Mouse (Mus musculus) limb, embryonic 11.5 days (tissue): ENCODE measurements around the gene Akt1. TPM values are rescaled to one million over a fixed set of nuclear protein-coding genes. Genes with fewer than 3 reads are reported as not detected.

Experiments used
- ATAC-seq: fragments of 200-750 bp; cut with Nextera tagmentation; 2 replicates; pipeline ENCODE4 v1.8.0; 2017; ENCODE audit warnings: low read depth; ENCODE audit not compliant: insufficient number of reproducible peaks, low FRiP score, low TSS enrichment
- DNase-seq: peaks from one replicate; pipeline ENCODE4 v3.0.0-alpha.2; 2015; ENCODE audit warnings: low spot score
- H3K27ac ChIP-seq: fragments of 300-500 bp; sonication (generic); replicated peaks from 2 replicates; pipeline ENCODE4 v1.5.1; 2014; ENCODE audit warnings: low read depth, mild to moderate bottlenecking, low read length
- H3K27me3 ChIP-seq: fragments of 300-500 bp; sonication (generic); 2 replicates; pipeline ENCODE4 v1.6.1; 2014; ENCODE audit warnings: mild to moderate bottlenecking, low read length, mixed read lengths; ENCODE audit not compliant: control insufficient read depth, insufficient read depth
- H3K36me3 ChIP-seq: fragments of 300-500 bp; sonication (generic); 2 replicates; pipeline ENCODE4 v1.6.1; 2014; ENCODE audit warnings: mild to moderate bottlenecking, low read length, moderate library complexity, mixed read lengths; ENCODE audit not compliant: control insufficient read depth, insufficient read depth
- H3K4me1 ChIP-seq: fragments of 300-500 bp; sonication (generic); 2 replicates; pipeline ENCODE4 v1.6.1; 2014; ENCODE audit warnings: low read length, mixed read lengths; ENCODE audit not compliant: control insufficient read depth, insufficient read depth
- H3K4me2 ChIP-seq: fragments of 300-500 bp; sonication (generic); 2 replicates; pipeline ENCODE4 v1.6.1; 2014; ENCODE audit warnings: low read depth, mild to moderate bottlenecking, moderate library complexity; ENCODE audit not compliant: severe bottlenecking
- H3K4me3 ChIP-seq: fragments of 300-500 bp; sonication (generic); 2 replicates; pipeline ENCODE4 v1.5.1; 2014; ENCODE audit warnings: low read depth, low read length
- H3K9ac ChIP-seq: fragments of 300-500 bp; sonication (generic); 2 replicates; pipeline ENCODE4 v1.6.1; 2014; ENCODE audit warnings: mild to moderate bottlenecking, low read length
- H3K9me3 ChIP-seq: fragments of 300-500 bp; sonication (generic); 2 replicates; pipeline ENCODE4 v1.6.1; 2016; ENCODE audit warnings: low read length; ENCODE audit not compliant: control insufficient read depth
- WGBS: fragments of 180-500 bp; shearing (Covaris S2); extraction: QIAGEN DNeasy Blood & Tissue Kit; methylation state at CpG from one replicate; pipeline ENCODE4 v1.1.7; 2014; 5-methylcytosine and 5-hydroxymethylcytosine counted together
- polyA plus RNA-seq: library from polyadenylated mRNA; unstranded; fragments of >200 nt; fragmentation: Nextera tagmentation; extraction: Ambion mirVana; gene quantifications from 2 replicates; pipeline ENCODE4 v1.2.1, GENCODE M21; 2014

The Akt1 gene
- polyA plus RNA-seq, 1 experiment from 2014 or later, result 95.4 TPM

DNA sequence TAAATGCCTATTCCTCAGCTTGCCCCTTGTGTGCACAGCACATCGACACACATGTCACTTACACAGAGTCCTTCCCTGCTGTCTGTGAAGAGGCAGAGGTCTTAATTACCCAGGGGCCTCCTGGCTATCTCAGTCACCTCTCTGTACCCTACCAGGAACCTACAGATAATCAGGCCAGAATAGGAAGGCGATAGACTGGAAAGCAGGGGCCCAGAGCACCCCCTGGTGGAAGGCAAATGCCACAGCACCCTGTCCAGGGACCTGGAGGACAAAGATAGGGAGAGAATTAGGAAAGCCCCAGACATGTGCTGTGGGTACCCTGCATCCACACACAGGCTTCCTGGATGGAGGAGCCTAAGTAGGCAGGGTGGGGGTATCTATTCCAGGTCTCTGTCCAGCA, 50.9 kb downstream of the Akt1 start:
- H3K9ac ChIP-seq, result no peak overlapping the region
- H3K27ac ChIP-seq, result no peak overlapping the region
- H3K36me3 ChIP-seq, result no peaks in the 10 kb centered on the region
- peaks cover 11% of the 10 kb centered on the region for H3K27me3 ChIP-seq
- H3K4me2 ChIP-seq, result no peak overlapping the region
- H3K9me3 ChIP-seq, result no peaks in the 10 kb centered on the region
- 21% methylated on average over 2 of the region's 2 CpGs for WGBS
- no peak for ATAC-seq
- peak; percentile 85 for DNase-seq
- no peak overlapping the region for H3K4me3 ChIP-seq
- peaks cover 16% of the 10 kb centered on the region for H3K4me1 ChIP-seq

DNA sequence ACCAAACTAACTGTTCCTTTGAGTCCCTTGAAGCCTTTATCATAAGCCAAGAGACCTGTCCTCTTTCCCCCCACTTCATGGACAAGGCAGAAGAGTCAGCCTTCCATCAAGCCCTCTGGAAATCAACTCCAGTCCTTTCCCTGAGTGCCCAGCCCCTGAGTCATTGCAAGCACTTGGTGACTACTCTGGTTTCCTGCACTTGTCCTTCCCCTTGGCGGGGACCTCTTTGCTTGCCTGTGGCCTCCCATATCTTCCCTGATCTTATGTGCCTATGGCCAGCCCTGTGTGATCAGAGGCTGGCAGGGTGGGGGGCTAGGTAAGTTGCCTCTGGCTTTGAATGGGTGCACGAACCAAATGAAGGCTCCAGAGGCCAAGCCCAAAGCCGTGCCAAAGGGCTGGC, 52.8 kb downstream of the Akt1 start:
- Histone ChIP-seq H3K27ac (no peak overlapping the region), H3K4me2 (no peak overlapping the region), H3K9ac (no peak overlapping the region), H3K36me3 (no peaks in the 10 kb centered on the region), H3K27me3 (peaks cover 12% of the 10 kb centered on the region), H3K4me3 (no peak overlapping the region), H3K4me1 (peaks cover 15% of the 10 kb centered on the region), H3K9me3 (no peaks in the 10 kb centered on the region)
- 88% methylated on average over 3 of the region's 3 CpGs for WGBS
- DNase-seq (no peak), ATAC-seq (no peak)

DNA sequence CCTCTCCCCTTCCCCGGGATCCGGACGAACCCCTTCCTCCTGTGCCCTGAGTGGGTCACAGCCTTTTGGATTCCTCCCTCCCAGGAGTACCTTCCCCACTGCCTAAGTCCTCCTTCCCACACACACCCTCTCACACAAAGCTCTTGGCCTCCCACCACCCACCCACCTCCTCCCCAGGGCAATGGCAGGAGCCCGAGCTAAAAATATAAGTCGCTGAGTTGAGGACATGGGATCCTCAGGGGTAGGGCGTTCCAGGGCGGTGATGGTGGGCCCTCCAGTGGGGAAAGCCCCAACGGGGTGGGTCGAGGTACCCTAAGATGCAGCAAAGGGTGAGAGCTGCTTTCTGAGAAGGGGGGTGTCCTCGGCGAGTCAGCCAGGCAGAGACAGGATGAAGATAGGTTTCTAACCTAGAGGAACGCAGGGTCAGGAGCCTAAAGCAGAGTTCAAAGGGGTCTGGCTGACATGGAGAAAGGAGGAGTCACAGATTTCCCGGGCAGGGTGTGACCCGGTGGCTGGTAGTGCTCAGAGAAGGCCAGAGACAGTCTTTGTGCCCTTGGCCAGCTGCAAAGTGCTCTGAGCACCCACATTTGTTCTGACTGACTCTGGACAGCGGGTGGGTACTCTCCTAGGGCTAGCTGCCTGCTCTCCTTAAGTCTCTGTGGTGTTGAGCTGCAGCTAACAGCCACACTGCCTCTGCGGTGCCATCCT, 54.2 kb downstream of the Akt1 start:
- peaks cover 15% of the 10 kb centered on the region for H3K4me1 ChIP-seq
- 0 out of 2 replicates have a peak, but pooled peaks have one; percentile 0 for ATAC-seq
- no peak overlapping the region for H3K27ac ChIP-seq

DNA sequence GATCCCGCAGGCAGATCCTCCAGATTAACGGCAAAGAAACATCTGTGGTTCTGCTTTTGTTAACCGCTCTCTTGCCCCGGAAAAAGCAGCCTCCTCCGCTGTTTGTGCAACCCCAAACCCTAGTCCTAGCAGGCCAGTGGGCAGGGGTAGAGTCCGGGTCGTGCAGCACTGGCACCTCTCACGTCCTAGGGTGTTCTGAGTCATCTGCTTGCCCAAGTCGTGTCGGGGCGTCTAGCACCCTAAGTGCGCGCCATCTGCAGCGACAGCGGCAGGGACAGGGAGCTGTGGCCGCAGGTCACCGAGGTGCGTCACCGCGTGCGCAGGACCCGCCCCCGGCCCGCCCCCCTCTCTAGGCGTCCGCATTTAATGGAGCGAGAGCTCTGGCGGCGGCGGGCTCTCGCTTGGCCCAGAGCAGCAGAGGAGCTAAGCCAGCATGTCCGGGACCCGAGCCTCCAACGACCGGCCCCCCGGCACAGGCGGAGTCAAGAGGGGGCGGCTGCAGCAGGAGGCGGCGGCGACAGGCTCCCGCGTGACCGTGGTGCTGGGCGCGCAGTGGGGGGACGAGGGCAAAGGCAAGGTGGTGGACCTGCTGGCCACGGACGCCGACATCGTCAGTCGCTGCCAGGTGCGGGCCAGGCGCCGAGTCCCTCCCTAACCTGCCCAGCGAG, 54.9 kb downstream of the Akt1 start, which contains the start of gene Adssl1:
Gene Adssl1, plus strand, starts transcription at position 360 of the 668 bp plus-strand sequence.
- Histone ChIP-seq H3K36me3 (no peaks in the 10 kb centered on the region), H3K27ac (no peak within 1 kb of the TSS), H3K4me1 (peaks cover 15% of the 10 kb centered on the region), H3K27me3 (peaks cover 12% of the 10 kb centered on the region), H3K4me2 (peak within 1 kb of the TSS; percentile 95), H3K4me3 (peak within 1 kb of the TSS; percentile 41), H3K9ac (peak within 1 kb of the TSS; percentile 70), H3K9me3 (no peaks in the 10 kb centered on the region)
- ATAC-seq, result peak; percentile 24
- DNase-seq, result peak; percentile 69
- WGBS, result 1% methylated on average over 55 of the region's 56 CpGs

More for the DNA sequence above, 54.2 kb downstream of the Akt1 start:
- no peak for DNase-seq
- H3K9me3 ChIP-seq, result no peaks in the 10 kb centered on the region
- H3K36me3 ChIP-seq, result no peaks in the 10 kb centered on the region
- H3K9ac ChIP-seq, result no peak overlapping the region; the same call in 1 of the 2 replicates
- WGBS, result 9% methylated on average over 16 of the region's 16 CpGs
- peak overlapping the region; percentile 41 for H3K4me3 ChIP-seq
- peaks cover 12% of the 10 kb centered on the region for H3K27me3 ChIP-seq
- H3K4me2 ChIP-seq, result peak overlapping the region; percentile 95

DNA sequence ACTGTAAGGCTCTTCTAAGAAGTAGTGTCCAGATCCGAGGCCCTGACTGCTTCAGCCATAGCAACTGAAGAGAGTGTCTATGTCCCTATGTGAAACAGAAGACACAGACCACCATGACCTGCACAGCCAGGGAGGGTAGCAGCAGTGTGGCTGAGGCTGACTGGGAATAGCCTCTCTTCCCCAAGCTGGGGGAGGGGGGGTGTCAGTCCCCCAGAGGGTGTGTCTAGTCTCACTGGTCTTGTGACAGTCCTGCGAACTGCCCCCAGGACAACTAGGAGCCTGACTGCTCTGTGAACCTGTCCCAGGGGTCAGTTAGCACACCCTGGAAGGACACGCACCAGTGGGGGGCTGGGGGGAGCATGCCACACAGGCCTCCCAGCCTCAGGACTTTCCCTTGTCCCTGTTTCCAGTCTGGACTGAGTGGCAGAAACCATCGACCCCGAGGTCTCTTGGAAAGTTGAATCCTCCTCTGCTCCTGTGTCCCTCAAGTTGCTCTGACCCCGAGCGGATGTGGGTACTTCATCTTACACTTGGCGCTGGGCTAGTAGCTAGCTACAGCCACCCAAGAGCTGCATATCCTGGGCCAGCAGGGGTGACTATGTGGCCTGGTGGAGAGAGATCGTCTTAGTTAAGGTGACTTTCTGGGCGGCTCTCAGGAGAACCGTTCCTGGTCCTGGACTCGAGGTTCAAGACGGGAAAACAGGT, 55.6 kb downstream of the Akt1 start:
- H3K4me3 ChIP-seq, result peak overlapping the region; percentile 41
- peak overlapping the region; percentile 95 for H3K4me2 ChIP-seq
- DNase-seq, result peak; percentile 35
- no peaks in the 10 kb centered on the region for H3K36me3 ChIP-seq
- H3K27me3 ChIP-seq, result peaks cover 12% of the 10 kb centered on the region
- peak overlapping the region; percentile 70; the same call in 1 of the 2 replicates for H3K9ac ChIP-seq
- peaks cover 15% of the 10 kb centered on the region for H3K4me1 ChIP-seq
- ATAC-seq, result no peak
- H3K9me3 ChIP-seq, result no peaks in the 10 kb centered on the region
- H3K27ac ChIP-seq, result no peak overlapping the region
- WGBS, result 22% methylated on average over 13 of the region's 13 CpGs

DNA sequence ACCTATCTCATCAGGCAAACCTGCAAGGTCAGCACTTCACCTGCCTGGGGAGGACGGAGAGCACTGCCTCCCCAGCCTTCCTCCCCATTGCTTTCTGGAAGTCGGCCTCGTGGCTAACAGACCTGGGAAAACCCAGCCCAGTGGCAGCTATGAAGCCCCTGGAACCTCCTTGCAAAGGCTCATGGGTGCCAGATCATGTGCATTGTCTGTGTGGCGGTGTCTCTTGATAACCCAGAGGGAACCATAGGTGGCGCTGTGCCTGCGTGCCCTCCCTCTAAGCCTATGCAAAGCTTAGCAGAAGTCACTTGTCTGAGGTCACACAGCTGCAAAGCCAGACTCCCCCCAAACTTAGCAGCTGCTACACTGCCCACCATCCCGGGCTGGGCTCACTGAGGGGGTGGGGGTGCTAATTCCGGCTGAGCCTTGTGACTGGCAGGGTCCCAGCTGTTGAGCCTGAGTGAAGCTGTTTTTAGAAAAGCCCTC, 56.7 kb downstream of the Akt1 start:
- WGBS, result 13% methylated on average over 8 of the region's 8 CpGs
- peaks cover 12% of the 10 kb centered on the region for H3K27me3 ChIP-seq
- H3K27ac ChIP-seq, result no peak overlapping the region
- peak; percentile 80 for DNase-seq
- no peak overlapping the region for H3K4me3 ChIP-seq
- H3K4me1 ChIP-seq, result peaks cover 11% of the 10 kb centered on the region
- H3K9ac ChIP-seq, result no peak overlapping the region
- ATAC-seq, result peak; percentile 63
- no peaks in the 10 kb centered on the region for H3K36me3 ChIP-seq
- no peak overlapping the region for H3K4me2 ChIP-seq
- no peaks in the 10 kb centered on the region for H3K9me3 ChIP-seq

DNA sequence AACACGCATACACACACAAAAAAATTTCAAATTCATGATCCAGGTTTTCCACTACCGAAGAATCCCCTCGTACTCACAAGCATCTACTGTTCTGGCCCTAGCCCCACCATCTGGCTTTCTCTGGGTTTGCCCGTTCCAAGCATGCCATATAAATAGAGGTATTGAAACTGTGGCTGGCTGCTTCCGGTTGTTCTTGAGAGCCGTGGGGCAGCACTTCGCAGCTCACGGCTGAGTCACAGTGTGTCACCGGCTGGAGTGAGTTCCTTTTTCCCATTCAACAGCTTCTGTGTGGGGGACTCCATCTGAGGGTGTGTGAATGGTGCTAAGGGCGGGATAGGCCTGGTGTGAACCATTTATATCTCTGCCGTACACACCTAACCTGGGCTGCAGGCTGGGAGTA, 57.5 kb downstream of the Akt1 start:
- no peaks in the 10 kb centered on the region for H3K9me3 ChIP-seq
- H3K36me3 ChIP-seq, result no peaks in the 10 kb centered on the region
- H3K4me1 ChIP-seq, result peaks cover 11% of the 10 kb centered on the region
- H3K4me2 ChIP-seq, result no peak overlapping the region
- no peak overlapping the region for H3K9ac ChIP-seq
- WGBS, result 90% methylated on average over 11 of the region's 11 CpGs
- no peak overlapping the region for H3K4me3 ChIP-seq
- no peak overlapping the region for H3K27ac ChIP-seq
- peaks cover 12% of the 10 kb centered on the region for H3K27me3 ChIP-seq
- ATAC-seq, result no peak
- no peak for DNase-seq

DNA sequence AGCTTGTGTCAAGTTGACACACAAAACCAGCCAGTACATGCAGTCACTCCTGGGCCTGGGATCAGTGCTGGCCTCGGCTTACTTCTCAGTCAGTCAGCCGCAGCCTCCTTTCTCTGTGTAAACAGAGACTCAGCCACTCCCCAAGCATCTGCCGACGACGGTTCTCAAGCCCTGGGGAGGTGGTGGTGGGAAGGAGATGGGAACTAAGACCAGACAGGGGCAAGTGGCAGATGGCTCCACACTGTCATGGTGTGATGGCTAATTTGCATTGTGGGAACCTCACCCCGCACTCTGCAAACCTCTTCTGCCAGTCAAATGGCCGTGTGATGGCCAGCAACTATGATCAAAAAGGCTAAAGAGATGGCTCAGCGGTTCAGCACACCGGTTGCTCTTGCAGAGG, 58.0 kb downstream of the Akt1 start:
- DNase-seq, result no peak
- peaks cover 11% of the 10 kb centered on the region for H3K4me1 ChIP-seq
- no peak overlapping the region for H3K9ac ChIP-seq
- peaks cover 12% of the 10 kb centered on the region for H3K27me3 ChIP-seq
- no peaks in the 10 kb centered on the region for H3K9me3 ChIP-seq
- no peak for ATAC-seq
- H3K4me3 ChIP-seq, result no peak overlapping the region
- H3K4me2 ChIP-seq, result no peak overlapping the region
- WGBS, result 44% methylated on average over 9 of the region's 9 CpGs
- H3K36me3 ChIP-seq, result no peaks in the 10 kb centered on the region
- no peak overlapping the region for H3K27ac ChIP-seq
